Mouse (Mus musculus) C2C12 (cell line): ENCODE data around the gene Zbtb12.

Source experiments
- CTCF ChIP-seq: IDR thresholded peaks from one replicate; pipeline ENCODE4 v1.5.1; 2011; ENCODE audit not compliant: control insufficient read depth, insufficient read depth, insufficient read length
- MYOG ChIP-seq: IDR thresholded peaks from one replicate; pipeline ENCODE4 v1.6.1; 2011; ENCODE audit not compliant: control insufficient read depth, insufficient read length; ENCODE audit errors: extremely low read depth

DNA sequence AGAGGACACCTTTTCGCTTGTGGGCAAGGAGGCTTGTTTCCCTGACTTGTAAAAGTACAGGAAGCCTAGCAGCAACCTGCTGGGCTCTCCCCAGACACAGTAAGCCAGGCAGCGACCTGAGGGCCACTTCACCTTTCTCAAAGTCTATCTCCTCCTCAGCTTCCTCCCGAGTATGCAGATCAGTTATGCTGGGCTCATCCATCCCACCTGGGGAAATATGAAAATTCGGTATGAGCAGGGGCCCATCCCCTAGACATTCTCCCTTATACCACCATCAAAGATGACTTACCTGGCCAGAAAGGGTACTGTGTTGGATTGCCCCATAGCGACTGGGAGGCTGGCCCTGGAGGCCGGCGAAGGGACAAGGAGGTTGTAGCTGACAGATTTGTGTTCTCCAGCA lies 31.7 kb upstream of the Zbtb12 start:
- no peak for TF ChIP-seq CTCF
- TF ChIP-seq MYOG = no peak
